In the genomic region with DNA sequence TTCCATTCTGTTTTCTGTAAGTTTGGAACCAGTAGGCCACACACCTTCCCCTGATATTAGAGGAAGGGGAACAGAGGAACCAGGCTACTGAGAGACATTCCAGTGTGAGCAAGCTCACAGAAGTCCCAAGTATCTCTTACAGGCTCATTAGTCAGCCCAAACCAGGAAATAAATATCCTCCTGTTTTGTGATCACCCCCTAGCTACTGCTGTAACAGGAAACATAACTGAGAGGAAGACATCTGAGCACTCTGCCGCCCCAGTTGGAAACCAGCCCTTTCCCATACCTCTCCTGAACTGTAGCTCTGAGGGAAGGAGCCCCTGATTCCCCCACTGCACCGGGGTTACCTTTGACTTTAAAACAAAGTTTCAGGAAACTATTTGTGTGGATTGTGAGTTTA, we compare ENCODE assay signal across 16 mouse cellular contexts. TPM values are rescaled to one million over a fixed set of nuclear protein-coding genes. Genes with fewer than 3 reads are reported as not detected.
DNase-seq lines count a peak whose midpoint lies in the region; ATAC-seq lines count a peak whose summit lies in the region.
"Had no signal": no experiment of that assay in that cellular context is flagged by ENCODE, and none has a peak within 500 bp of the region (broad histone marks: within the 10 kb centered on the region; RNA-seq: fewer than 3 reads in every experiment).

No protein-coding gene starts in this region.

- ATAC-seq in liver, embryonic 16.5 days (ENCODE audit: low read depth) = peak; percentile 27; the same call in 1 of the 2 replicates
- ATAC-seq in liver, embryonic 12.5 days = no peak
- no peak for ATAC-seq in heart, embryonic 14.5 days (ENCODE audit: insufficient number of reproducible peaks, insufficient read depth, low FRiP score, low read depth)

- no peaks in the 10 kb centered on the region for H3K27me3 ChIP-seq in liver, embryonic 16.5 days (ENCODE audit: control insufficient read depth, insufficient read depth, low read depth, low read length)
- no peaks in the 10 kb centered on the region for H3K27me3 ChIP-seq in liver, embryonic 12.5 days (replicated peaks)
- no peaks in the 10 kb centered on the region for H3K27me3 ChIP-seq in heart, embryonic 14.5 days (ENCODE audit: control insufficient read depth, insufficient read depth, low read length)
- H3K27me3 ChIP-seq: limb, embryonic 15.5 days had no signal

- no peaks in the 10 kb centered on the region for H3K4me1 ChIP-seq in liver, embryonic 16.5 days (ENCODE audit: control insufficient read depth, low read depth, low read length)
- no peaks in the 10 kb centered on the region for H3K4me1 ChIP-seq in liver, embryonic 12.5 days
- peaks cover 2 to 6% of the 10 kb centered on the region in 2 experiments; a peak in 2 of 4 replicates for H3K4me1 ChIP-seq in heart, embryonic 14.5 days (ENCODE audit: control insufficient read depth in 2 of 2, insufficient read depth in 2 of 2, low read length in 2 of 2)
- H3K4me1 ChIP-seq: limb, embryonic 15.5 days had no signal

- H3K27ac ChIP-seq in liver, embryonic 16.5 days (ENCODE audit: low read length) = no peak overlapping the region
- H3K27ac ChIP-seq in liver, embryonic 12.5 days = no peak overlapping the region
- peak overlapping the region; percentile 31 to 60 for H3K27ac ChIP-seq in heart, embryonic 14.5 days (replicated peaks in 1 of 2; ENCODE audit: control insufficient read depth in 1 of 2, insufficient read depth in 1 of 2, low read depth in 2 of 2, low read length in 2 of 2)
- H3K27ac ChIP-seq: hindbrain, embryonic 10.5 days; left cerebral cortex, adult 2 months; limb, embryonic 15.5 days had no signal

- no peaks in the 10 kb centered on the region for H3K9me3 ChIP-seq in liver, embryonic 16.5 days (replicated peaks; ENCODE audit: control insufficient read depth, low read length)
- no peaks in the 10 kb centered on the region for H3K9me3 ChIP-seq in liver, embryonic 12.5 days (replicated peaks)
- no peaks in the 10 kb centered on the region for H3K9me3 ChIP-seq in heart, embryonic 14.5 days (ENCODE audit: control insufficient read depth, low read length)
- H3K9me3 ChIP-seq: hindbrain, embryonic 10.5 days; limb, embryonic 15.5 days had no signal

- H3K9ac ChIP-seq in liver, embryonic 16.5 days (ENCODE audit: low read depth, low read length) = no peak overlapping the region
- H3K9ac ChIP-seq in liver, embryonic 12.5 days = no peak overlapping the region
- H3K9ac ChIP-seq in heart, embryonic 14.5 days (ENCODE audit: low read length) = no peak overlapping the region
- H3K9ac ChIP-seq: limb, embryonic 15.5 days had no signal

- peak; percentile 15 for DNase-seq in adrenal gland, adult 2 months
- no peak for DNase-seq in adrenal gland, postnatal 4 days (ENCODE audit: low spot score in 2 of 2)
- peak; percentile 40 for DNase-seq in kidney, postnatal 10 days
- no peak for DNase-seq in MN1 (ENCODE audit: low spot score)
- DNase-seq in spleen, adult 18-20 months = no peak

- no peak overlapping the region for H3K4me3 ChIP-seq in liver, embryonic 16.5 days (ENCODE audit: low read depth, low read length)
- H3K4me3 ChIP-seq in liver, embryonic 12.5 days = no peak overlapping the region
- H3K4me3 ChIP-seq in heart, embryonic 14.5 days (ENCODE audit: control insufficient read depth in 1 of 2, insufficient read depth in 1 of 2, low read depth in 1 of 2, low read length in 2 of 2) = no peak overlapping the region
- H3K4me3 ChIP-seq: erythroblast, embryonic 14.5 days; hindbrain, embryonic 10.5 days; left cerebral cortex, adult 2 months; limb, embryonic 15.5 days had no signal

- WGBS in liver, embryonic 16.5 days (ENCODE audit: insufficient replicate concordance) = 21% methylated on average over 2 of the region's 2 CpGs
- WGBS in liver, embryonic 12.5 days (ENCODE audit: insufficient replicate concordance) = 34% methylated on average over 2 of the region's 2 CpGs
- WGBS in heart, embryonic 14.5 days = 48% methylated on average over 2 of the region's 2 CpGs

- H3K4me2 ChIP-seq in liver, embryonic 16.5 days (ENCODE audit: low read depth, low read length) = no peak overlapping the region
- H3K4me2 ChIP-seq in liver, embryonic 12.5 days = no peak overlapping the region
- H3K4me2 ChIP-seq in heart, embryonic 14.5 days (ENCODE audit: low read length) = no peak overlapping the region
- H3K4me2 ChIP-seq: limb, embryonic 15.5 days had no signal

- H3K36me3 ChIP-seq in liver, embryonic 16.5 days (ENCODE audit: control insufficient read depth, insufficient read depth) = no peaks in the 10 kb centered on the region
- H3K36me3 ChIP-seq in liver, embryonic 12.5 days = no peaks in the 10 kb centered on the region
- H3K36me3 ChIP-seq in heart, embryonic 14.5 days (ENCODE audit: control insufficient read depth, insufficient read depth, low read length) = no peaks in the 10 kb centered on the region
- H3K36me3 ChIP-seq: hindbrain, embryonic 10.5 days; limb, embryonic 15.5 days had no signal

RNA-seq across cellular contexts. Expression of gene Gm10295, which starts 19.5 kb away (rescaled TPM):
- total RNA-seq in adrenal gland, adult 2 months (2021) = not detected
- not detected in 2 replicates for polyA plus RNA-seq in adrenal gland, adult 2 months (2012; rRNA removed)
- total RNA-seq in adrenal gland, postnatal 4 days (2021) = not detected
- polyA plus RNA-seq in liver, embryonic 16.5 days (2015; fragmentation: Nextera tagmentation; extraction: Ambion mirVana) = not detected in 2 replicates
- not detected in 2 replicates for polyA plus RNA-seq in liver, embryonic 12.5 days (2016; fragmentation: Nextera tagmentation; extraction: Ambion mirVana)
- not detected in 2 replicates for polyA plus RNA-seq in heart, embryonic 14.5 days (2014; fragmentation: Nextera tagmentation; extraction: Ambion mirVana)
- total RNA-seq: ES-E14; left cerebral cortex, adult 2 months had no signal
- polyA plus RNA-seq: erythroblast, embryonic 14.5 days; frontal cortex, adult 2 months; limb, embryonic 15.5 days; spleen, adult 2 months; testis, adult 2 months had no signal

Comparison
In these comparisons a context has a peak if more than half of its experiments do, and no peak if none do; other contexts are left out.
1. DNase-seq: peak in adrenal gland, adult 2 months (single experiment) and kidney, postnatal 10 days (single experiment); none in adrenal gland, postnatal 4 days (0 of 2), MN1 (single experiment) and spleen, adult 18-20 months (0 of 2).
2. H3K27ac ChIP-seq: peak in heart, embryonic 14.5 days (2 of 2); none in liver, embryonic 16.5 days (single experiment) and liver, embryonic 12.5 days (single experiment).